Mouse (Mus musculus): ENCODE measurements around the gene Gm12117.

GRCm38 (mm10) chr11:33278571-33278970 is 2.0 kb upstream of the Gm12117 start:
- TF ChIP-seq POLR2A (IDR thresholded peaks at IDR 0.05; ENCODE audit: borderline replicate concordance, extremely low read depth, low read depth, low read length) (no peak), CTCF (IDR thresholded peaks at IDR 0.05; ENCODE audit: insufficient read depth, low read length) (no peak)
